Mouse (Mus musculus) forebrain, embryonic 12.5 days (tissue): ENCODE results near the gene Idua. TPM values are rescaled to one million over a fixed set of nuclear protein-coding genes. Genes with fewer than 3 reads are reported as not detected.
A peak's percentile ranks its signal among the peaks of the same experiment; 100 is the strongest.
"Not testable (repeated sequence)": the region's sequence is repeated elsewhere in the genome, so short reads cannot be mapped to it uniquely, and the experiment has no call there.

ENCODE experiments used
- ATAC-seq: fragments of 200-750 bp; cut with Nextera tagmentation; 2 replicates; pipeline ENCODE4 v1.8.0; 2017; ENCODE audit warnings: moderate TSS enrichment; ENCODE audit not compliant: low FRiP score
- H3K27ac ChIP-seq: fragments of 300-500 bp; sonication (generic); 2 replicates; pipeline ENCODE4 v1.5.1; 2016; ENCODE audit warnings: mild to moderate bottlenecking
- H3K27me3 ChIP-seq: fragments of 300-500 bp; sonication (generic); 2 replicates; pipeline ENCODE4 v1.6.1; 2016; ENCODE audit warnings: mild to moderate bottlenecking
- H3K36me3 ChIP-seq: fragments of 300-500 bp; sonication (generic); replicated peaks from 2 replicates; pipeline ENCODE4 v1.6.1; 2016; ENCODE audit warnings: mild to moderate bottlenecking
- H3K4me1 ChIP-seq: fragments of 300-500 bp; sonication (generic); 2 replicates; pipeline ENCODE4 v1.6.1; 2016
- H3K4me2 ChIP-seq: fragments of 300-500 bp; sonication (generic); 2 replicates; pipeline ENCODE4 v1.6.1; 2016; ENCODE audit warnings: mild to moderate bottlenecking, moderate library complexity
- H3K4me3 ChIP-seq: fragments of 300-500 bp; sonication (generic); replicated peaks from 2 replicates; pipeline ENCODE4 v1.5.1; 2016; ENCODE audit warnings: mild to moderate bottlenecking
- H3K9ac ChIP-seq: fragments of 300-500 bp; sonication (generic); 2 replicates; pipeline ENCODE4 v1.6.1; 2016; ENCODE audit warnings: mild to moderate bottlenecking
- H3K9me3 ChIP-seq: fragments of 300-500 bp; sonication (generic); 2 replicates; pipeline ENCODE4 v1.6.1; 2016
- WGBS: fragments of 180-500 bp; shearing (Covaris S2); methylation state at CpG from one replicate; pipeline ENCODE4 v1.1.7; 2016; 5-methylcytosine and 5-hydroxymethylcytosine counted together
- polyA plus RNA-seq: library from polyadenylated mRNA; unstranded; fragments of >200 nt; fragmentation: Nextera tagmentation; extraction: Ambion mirVana; gene quantifications from 2 replicates; pipeline ENCODE4 v1.2.1, GENCODE M21; 2016

Gene Idua
- 9.5 and 9.6 TPM in 2 replicates for polyA plus RNA-seq

DNA sequence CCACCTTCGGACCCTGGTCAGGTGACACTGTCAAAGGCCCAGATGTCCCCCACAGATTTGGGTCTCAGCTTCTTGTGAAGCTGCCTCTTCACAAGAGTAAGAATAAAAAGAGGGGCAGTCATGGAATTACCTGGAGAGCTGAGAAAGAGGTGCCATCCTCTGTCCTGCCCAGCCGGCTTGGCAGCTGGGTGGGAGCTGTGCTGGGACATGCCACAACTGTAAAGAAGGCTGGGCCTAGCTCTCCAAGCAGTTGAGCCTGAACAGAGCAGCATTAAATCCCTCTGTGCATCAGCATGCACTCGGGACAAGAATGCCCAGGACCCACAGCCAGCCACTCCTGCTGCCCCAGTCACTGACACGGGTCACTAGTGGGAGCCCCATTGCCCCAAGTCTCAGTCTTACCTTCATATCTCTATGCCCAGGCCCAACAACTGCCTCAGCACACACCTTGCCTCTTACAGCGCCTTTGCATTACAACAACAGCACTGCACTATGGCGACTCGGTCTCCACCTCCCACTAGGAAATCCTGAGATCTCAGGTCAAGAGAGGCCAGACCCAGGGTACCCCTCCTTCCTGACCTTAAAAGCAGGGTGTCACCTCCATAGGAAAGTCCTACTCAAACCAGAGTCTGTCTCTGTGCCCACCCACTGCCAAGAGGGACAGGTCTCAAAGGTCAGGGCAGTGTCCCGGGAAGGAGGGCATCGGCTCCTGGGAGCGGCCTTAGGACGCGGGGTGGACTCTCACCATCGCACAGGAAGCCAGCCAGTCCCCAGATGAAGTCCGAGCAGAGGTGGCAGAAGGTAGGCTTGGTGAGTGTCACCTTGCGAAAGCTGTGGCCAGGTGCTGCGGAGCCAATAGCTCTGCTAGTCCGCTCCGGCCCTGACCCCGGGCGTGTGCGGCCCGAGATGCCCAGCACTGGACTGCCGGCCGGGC lies at the start of gene Idua:
Gene Idua, plus strand, starts transcription at position 634 of the 934 bp plus-strand sequence.
- Histone ChIP-seq H3K4me3 (peak within 1 kb of the TSS; percentile 85), H3K4me2 (peak within 1 kb of the TSS; percentile 79), H3K9ac (peak within 1 kb of the TSS; percentile 93), H3K27me3 (0 out of 2 replicates have a peak, but pooled peaks cover 4% of the 10 kb centered on the region), H3K27ac (no peak within 1 kb of the TSS), H3K9me3 (no peaks in the 10 kb centered on the region), H3K36me3 (peaks cover 21% of the 10 kb centered on the region), H3K4me1 (peaks cover 23% of the 10 kb centered on the region)
- ATAC-seq = peak; percentile 7; the same call in 1 of the 2 replicates
- WGBS = 10% methylated on average over 24 of the region's 24 CpGs

DNA sequence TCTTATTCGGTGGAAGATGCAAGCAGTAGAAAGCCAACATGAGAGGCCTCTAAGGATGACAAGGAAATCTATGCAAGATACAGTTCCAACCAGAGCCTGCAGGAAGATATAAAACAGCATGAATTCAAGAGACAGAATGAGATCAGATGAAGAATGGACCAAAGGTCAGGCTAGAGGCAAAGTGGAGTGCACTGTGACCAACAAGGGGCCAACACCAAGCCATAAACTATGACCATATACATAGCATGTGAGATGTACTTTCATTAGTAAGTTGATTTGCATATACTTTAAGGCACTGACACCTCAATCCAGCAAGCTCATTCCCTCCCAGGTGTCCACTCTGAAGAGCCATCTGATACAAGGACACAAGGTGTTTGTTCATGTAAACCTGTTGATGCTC lies 49.7 kb upstream of the Idua start:
- no peak overlapping the region for H3K4me3 ChIP-seq
- no peaks in the 10 kb centered on the region for H3K4me1 ChIP-seq
- no peak overlapping the region for H3K27ac ChIP-seq
- H3K9ac ChIP-seq = no peak overlapping the region
- H3K4me2 ChIP-seq = no peak overlapping the region
- H3K9me3 ChIP-seq = no peaks in the 10 kb centered on the region
- no peak for ATAC-seq
- 92% methylated on average over 1 of the region's 1 CpGs for WGBS
- H3K36me3 ChIP-seq = peaks cover 95% of the 10 kb centered on the region
- no peaks in the 10 kb centered on the region for H3K27me3 ChIP-seq

GRCm38 (mm10) chr5:108621870-108622269 lies 38.3 kb upstream of the Idua start:
- Histone ChIP-seq H3K27me3 (no peaks in the 10 kb centered on the region), H3K27ac (no peak overlapping the region), H3K9ac (no peak overlapping the region), H3K9me3 (no peaks in the 10 kb centered on the region), H3K4me3 (no peak overlapping the region), H3K4me2 (no peak overlapping the region), H3K36me3 (peaks cover 54% of the 10 kb centered on the region), H3K4me1 (no peaks in the 10 kb centered on the region)
- no peak for ATAC-seq
- WGBS = 88% methylated on average over 2 of the region's 2 CpGs

GRCm38 (mm10) chr5:108626050-108626660 lies 34.0 kb upstream of the Idua start:
- H3K36me3 ChIP-seq = peaks cover 31% of the 10 kb centered on the region
- no peaks in the 10 kb centered on the region for H3K9me3 ChIP-seq
- no peak overlapping the region for H3K27ac ChIP-seq
- WGBS = 84% methylated on average over 4 of the region's 4 CpGs
- no peak overlapping the region for H3K9ac ChIP-seq
- H3K4me1 ChIP-seq = peaks cover 22% of the 10 kb centered on the region
- no peaks in the 10 kb centered on the region for H3K27me3 ChIP-seq
- ATAC-seq = no peak
- H3K4me3 ChIP-seq = no peak overlapping the region
- H3K4me2 ChIP-seq = no peak overlapping the region

DNA sequence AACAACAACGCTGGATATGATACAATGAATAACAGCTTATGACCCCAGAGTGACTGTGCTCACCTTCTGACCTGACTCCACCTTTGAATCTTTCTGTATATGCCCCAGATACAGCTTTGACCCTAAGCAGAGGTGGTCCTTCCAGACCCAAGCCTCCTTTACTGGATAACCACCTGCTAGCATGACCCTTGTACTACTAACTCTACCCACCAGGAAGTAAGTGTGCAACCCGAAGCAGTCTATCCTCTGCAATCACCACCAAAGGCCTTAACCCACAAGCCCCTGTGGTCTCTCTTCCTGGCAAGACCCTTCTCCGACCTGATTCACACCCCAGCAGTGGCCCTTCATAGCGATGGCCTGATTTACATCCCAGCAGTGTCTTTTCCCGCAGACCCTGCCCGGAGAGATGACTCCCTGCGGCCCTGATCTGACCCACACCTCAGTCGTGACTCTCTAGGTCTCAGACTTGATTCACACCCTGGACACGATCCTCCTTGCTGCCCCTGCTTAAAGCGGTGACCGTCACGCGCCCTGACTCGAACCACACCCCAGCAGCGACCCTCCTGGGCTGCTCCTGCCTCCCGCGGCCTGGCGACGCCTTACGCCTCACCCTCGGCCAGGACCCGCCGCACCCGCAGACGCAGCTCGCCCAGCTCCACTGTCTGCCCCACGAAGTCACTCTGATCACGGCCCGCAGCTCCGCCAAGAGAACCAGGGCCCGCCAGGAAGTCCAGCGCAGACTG lies 31.1 kb upstream of the Idua start:
- peak overlapping the region; percentile 77 for H3K9ac ChIP-seq
- peak; percentile 83 for ATAC-seq
- H3K27me3 ChIP-seq = no peaks in the 10 kb centered on the region
- peaks cover 7% of the 10 kb centered on the region for H3K36me3 ChIP-seq
- peak overlapping the region; percentile 65 for H3K4me3 ChIP-seq
- 3% methylated on average over 32 of the region's 32 CpGs for WGBS
- peak overlapping the region; percentile 85 for H3K27ac ChIP-seq
- peaks cover 22% of the 10 kb centered on the region for H3K4me1 ChIP-seq
- H3K4me2 ChIP-seq = peak overlapping the region; percentile 91
- H3K9me3 ChIP-seq = no peaks in the 10 kb centered on the region

- H3K4me1 ChIP-seq = peaks cover 22% of the 10 kb centered on the region
- H3K4me3 ChIP-seq = peak within 1 kb of the TSS; percentile 65
- ATAC-seq = peak; percentile 97
- H3K27ac ChIP-seq = peak within 1 kb of the TSS; percentile 85
- H3K9ac ChIP-seq = peak within 1 kb of the TSS; percentile 77
- no peaks in the 10 kb centered on the region for H3K36me3 ChIP-seq
- H3K9me3 ChIP-seq = no peaks in the 10 kb centered on the region
- peak within 1 kb of the TSS; percentile 91 for H3K4me2 ChIP-seq
- whole genome bisulfite sequencing = under 1% methylated on average over 58 of the region's 58 CpGs
- no peaks in the 10 kb centered on the region for H3K27me3 ChIP-seq
These were observed 30.3 kb upstream of the Idua start, which contains the start of the genes Gak and Tmem175 for GRCm38 (mm10) chr5:108629634-108630483. Gene Gak, minus strand, starts transcription at chr5:108629755. Gene Tmem175, plus strand, starts transcription at chr5:108629770.

- Histone ChIP-seq H3K36me3 (no peaks in the 10 kb centered on the region; the same call in 1 of the 2 replicates), H3K4me1 (peaks cover 11% of the 10 kb centered on the region), H3K27me3 (no peaks in the 10 kb centered on the region), H3K27ac (no peak overlapping the region), H3K4me3 (no peak overlapping the region), H3K9ac (no peak overlapping the region), H3K4me2 (no peak overlapping the region), H3K9me3 (no peaks in the 10 kb centered on the region)
- 88% methylated on average over 4 of the region's 4 CpGs for WGBS
- ATAC-seq = no peak
These were observed 26.5 kb upstream of the Idua start for GRCm38 (mm10) chr5:108633676-108634075.

- H3K4me2 ChIP-seq, ATAC-seq, H3K9ac ChIP-seq, H3K27me3 ChIP-seq, H3K4me1 ChIP-seq, H3K4me3 ChIP-seq, H3K27ac ChIP-seq, H3K36me3 ChIP-seq, H3K9me3 ChIP-seq: not testable (repeated sequence)
- 81% methylated on average over 3 of the region's 3 CpGs for WGBS
These were observed 26.0 kb upstream of the Idua start for GRCm38 (mm10) chr5:108634088-108634487.

DNA sequence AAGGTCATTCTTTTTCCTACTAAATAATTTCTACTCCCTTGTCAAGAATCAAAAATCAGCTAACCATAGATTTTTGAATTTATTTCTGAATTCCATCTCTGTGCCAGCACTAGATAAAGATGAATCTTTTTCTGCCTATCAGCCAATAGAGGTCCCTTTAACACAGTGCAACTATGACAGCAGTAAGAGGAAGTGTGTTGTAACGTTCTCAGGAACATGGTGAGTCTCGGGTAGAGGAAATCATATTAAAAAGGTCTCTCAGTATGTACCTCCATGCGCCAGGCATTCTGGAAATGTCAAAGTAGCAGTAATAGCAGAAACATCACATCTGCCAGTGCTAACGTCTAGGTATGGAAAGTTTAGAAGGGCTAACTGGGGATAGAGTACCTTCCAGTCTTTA lies 24.0 kb upstream of the Idua start:
- WGBS = 85% methylated on average over 4 of the region's 4 CpGs
- Histone ChIP-seq H3K4me2 (no peak overlapping the region), H3K36me3 (peaks cover 7% of the 10 kb centered on the region; the same call in 1 of the 2 replicates), H3K27me3 (no peaks in the 10 kb centered on the region), H3K4me3 (no peak overlapping the region), H3K9ac (no peak overlapping the region), H3K4me1 (no peaks in the 10 kb centered on the region), H3K9me3 (no peaks in the 10 kb centered on the region), H3K27ac (no peak overlapping the region)
- ATAC-seq = no peak

GRCm38 (mm10) chr5:108643674-108644073 lies 16.5 kb upstream of the Idua start:
- Histone ChIP-seq H3K36me3 (peaks cover 46% of the 10 kb centered on the region), H3K9me3 (no peaks in the 10 kb centered on the region), H3K4me1 (no peaks in the 10 kb centered on the region), H3K27ac (no peak overlapping the region), H3K4me2 (no peak overlapping the region), H3K4me3 (no peak overlapping the region), H3K9ac (no peak overlapping the region), H3K27me3 (no peaks in the 10 kb centered on the region)
- 88% methylated on average over 2 of the region's 2 CpGs for WGBS
- no peak for ATAC-seq

DNA sequence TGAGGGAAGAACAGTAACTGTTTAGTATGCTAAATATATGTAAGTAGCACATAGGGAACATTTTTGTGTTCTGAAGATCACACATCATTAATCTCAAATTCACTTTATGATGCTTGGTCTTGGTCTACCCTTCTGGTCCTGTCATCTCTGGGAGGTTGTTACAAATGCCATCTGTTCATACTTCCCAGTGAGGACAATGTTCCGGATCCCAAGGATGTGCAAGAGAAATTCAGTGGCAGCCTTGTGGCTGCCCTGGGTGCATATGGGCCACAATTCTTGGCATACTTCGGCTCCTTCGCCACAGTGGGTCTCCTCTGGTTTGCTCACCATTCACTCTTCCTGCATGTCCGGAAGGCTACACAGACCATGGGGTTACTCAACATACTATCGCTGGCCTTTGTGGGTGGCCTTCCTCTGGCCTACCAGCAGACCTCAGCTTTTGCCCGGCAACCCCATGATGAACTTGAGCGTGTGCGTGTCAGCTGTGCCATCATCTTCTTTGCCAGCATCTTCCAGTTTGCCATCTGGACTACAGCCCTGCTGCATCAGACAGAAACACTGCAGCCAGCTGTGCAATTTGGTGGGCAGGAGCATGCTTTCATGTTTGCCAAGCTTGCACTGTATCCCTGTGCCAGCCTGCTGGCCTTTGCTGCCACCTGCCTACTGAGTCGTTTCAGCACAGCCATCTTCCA lies 14.3 kb upstream of the Idua start:
- no peaks in the 10 kb centered on the region for H3K4me1 ChIP-seq
- H3K4me2 ChIP-seq = no peak overlapping the region
- no peaks in the 10 kb centered on the region for H3K9me3 ChIP-seq
- WGBS = 95% methylated on average over 9 of the region's 9 CpGs
- H3K4me3 ChIP-seq = no peak overlapping the region
- no peak for ATAC-seq
- H3K36me3 ChIP-seq = peaks cover 59% of the 10 kb centered on the region
- no peak overlapping the region for H3K27ac ChIP-seq
- H3K9ac ChIP-seq = no peak overlapping the region
- H3K27me3 ChIP-seq = no peaks in the 10 kb centered on the region
